Mouse (Mus musculus) limb, embryonic 14.5 days (tissue): ENCODE measurements around the gene Rnf220. TPM values are rescaled to one million over a fixed set of nuclear protein-coding genes. Genes with fewer than 3 reads are reported as not detected.

ENCODE experiments used
- ATAC-seq: fragments of 200-750 bp; cut with Nextera tagmentation; 2 replicates; pipeline ENCODE4 v1.8.0; 2017; ENCODE audit warnings: low read depth, moderate number of reproducible peaks, moderate TSS enrichment; ENCODE audit not compliant: low FRiP score
- DNase-seq: peaks from one replicate; pipeline ENCODE4 v3.0.0-alpha.2; 2015; ENCODE audit warnings: low spot score
- H3K27ac ChIP-seq: fragments of 300-500 bp; sonication (generic); replicated peaks from 2 replicates; pipeline ENCODE4 v1.5.1; 2014; ENCODE audit warnings: low read depth, mild to moderate bottlenecking, low read length, moderate library complexity, mixed read lengths
- H3K27me3 ChIP-seq: fragments of 300-500 bp; sonication (generic); 2 replicates; pipeline ENCODE4 v1.6.1; 2014; ENCODE audit warnings: low read length, mixed read lengths; ENCODE audit not compliant: control insufficient read depth, insufficient read depth
- H3K36me3 ChIP-seq: fragments of 300-500 bp; sonication (generic); 2 replicates; pipeline ENCODE4 v1.6.1; 2014; ENCODE audit warnings: mild to moderate bottlenecking, low read length, moderate library complexity, mixed read lengths; ENCODE audit not compliant: control insufficient read depth, insufficient read depth
- H3K4me1 ChIP-seq: fragments of 300-500 bp; sonication (generic); 2 replicates; pipeline ENCODE4 v1.6.1; 2014; ENCODE audit warnings: antibody characterized with exemption, low read length, mixed read lengths; ENCODE audit not compliant: control insufficient read depth, insufficient read depth
- H3K4me2 ChIP-seq: fragments of 300-500 bp; sonication (generic); replicated peaks from 2 replicates; pipeline ENCODE4 v1.6.1; 2014; ENCODE audit warnings: low read depth, mild to moderate bottlenecking, low read length, moderate library complexity; ENCODE audit not compliant: severe bottlenecking
- H3K4me3 ChIP-seq: fragments of 300-500 bp; sonication (generic); replicated peaks from 2 replicates; pipeline ENCODE4 v1.5.1; 2014; ENCODE audit warnings: low read length
- H3K9ac ChIP-seq: fragments of 300-500 bp; sonication (generic); 2 replicates; pipeline ENCODE4 v1.6.1; 2014; ENCODE audit warnings: mild to moderate bottlenecking, low read depth, low read length, moderate library complexity; ENCODE audit not compliant: severe bottlenecking
- H3K9me3 ChIP-seq: fragments of 300-500 bp; sonication (generic); 2 replicates; pipeline ENCODE4 v1.6.1; 2016; ENCODE audit warnings: low read length; ENCODE audit not compliant: control insufficient read depth
- POLR2A ChIP-seq: fragments of 200-500 bp; IDR thresholded peaks from 2 replicates; pipeline ENCODE4 v1.8.0; 2012; ENCODE audit warnings: inconsistent platforms, mild to moderate bottlenecking, moderate library complexity, borderline replicate concordance; ENCODE audit not compliant: insufficient read depth, insufficient read length; ENCODE audit errors: extremely low read depth
- WGBS: fragments of 180-500 bp; shearing (Covaris S2); extraction: QIAGEN DNeasy Blood & Tissue Kit; methylation state at CpG from one replicate; pipeline ENCODE4 v1.1.7; 2014; 5-methylcytosine and 5-hydroxymethylcytosine counted together
- polyA plus RNA-seq, 2 experiments: library from polyadenylated mRNA; depleted of rRNA in 1 of 2; stranded (reverse) in 1 of 2; unstranded in 1 of 2; fragments of >200 nt; fragmentation: Nextera tagmentation in 1 of 2; extraction: Ambion mirVana in 1 of 2; gene quantifications; 2 replicates each; pipeline versions ENCODE4 v1.2.1 to v1.2.3; 2012 to 2014

The Rnf220 gene
- polyA plus RNA-seq, 2 experiments, result 72.8 to 126 TPM

- H3K4me3 ChIP-seq, result no peak overlapping the region
- no peaks in the 10 kb centered on the region for H3K36me3 ChIP-seq
- no peak overlapping the region for H3K9ac ChIP-seq
- ATAC-seq, result no peak
- 24% methylated on average over 14 of the region's 14 CpGs for WGBS
- H3K4me2 ChIP-seq, result no peak overlapping the region
- no peak overlapping the region for H3K27ac ChIP-seq
- H3K27me3 ChIP-seq, result no peaks in the 10 kb centered on the region
- TF ChIP-seq POLR2A, result no peak
- peaks cover 22% of the 10 kb centered on the region for H3K4me1 ChIP-seq
- H3K9me3 ChIP-seq, result no peaks in the 10 kb centered on the region
- no peak for DNase-seq
These were observed 116.9 kb downstream of the Rnf220 start for GRCm38 (mm10) chr4:117379803-117380557.

GRCm38 (mm10) chr4:117374078-117374540, 122.7 kb downstream of the Rnf220 start:
- no peak for TF ChIP-seq POLR2A
- WGBS, result 17% methylated on average over 10 of the region's 10 CpGs
- Histone ChIP-seq H3K4me1 (peaks cover 48% of the 10 kb centered on the region), H3K4me2 (peak overlapping the region; percentile 35; the same call in 1 of the 2 replicates), H3K9me3 (no peaks in the 10 kb centered on the region), H3K36me3 (no peaks in the 10 kb centered on the region), H3K27me3 (no peaks in the 10 kb centered on the region), H3K9ac (peak overlapping the region; percentile 31; the same call in 1 of the 2 replicates), H3K4me3 (peak overlapping the region; percentile 5; the same call in 1 of the 2 replicates), H3K27ac (no peak overlapping the region)
- DNase-seq (no peak), ATAC-seq (no peak)

GRCm38 (mm10) chr4:117373324-117374077, 123.4 kb downstream of the Rnf220 start:
- Histone ChIP-seq H3K27ac (no peak overlapping the region), H3K4me3 (peak overlapping the region; percentile 5; the same call in 1 of the 2 replicates), H3K4me1 (peaks cover 48% of the 10 kb centered on the region), H3K4me2 (peak overlapping the region; percentile 35; the same call in 1 of the 2 replicates), H3K27me3 (no peaks in the 10 kb centered on the region), H3K9me3 (no peaks in the 10 kb centered on the region), H3K9ac (peak overlapping the region; percentile 31; the same call in 1 of the 2 replicates), H3K36me3 (no peaks in the 10 kb centered on the region)
- peak; percentile 50; the same call in 1 of the 2 replicates for ATAC-seq
- WGBS, result 8% methylated on average over 13 of the region's 16 CpGs
- TF ChIP-seq POLR2A, result no peak
- DNase-seq, result no peak

- DNase-seq (no peak), ATAC-seq (no peak)
- TF ChIP-seq POLR2A, result no peak
- no peaks in the 10 kb centered on the region for H3K36me3 ChIP-seq
- WGBS, result 34% methylated on average over 2 of the region's 2 CpGs
- H3K4me2 ChIP-seq, result no peak overlapping the region
- no peak overlapping the region for H3K27ac ChIP-seq
- no peak overlapping the region for H3K9ac ChIP-seq
- no peaks in the 10 kb centered on the region for H3K9me3 ChIP-seq
- H3K4me3 ChIP-seq, result no peak overlapping the region
- no peaks in the 10 kb centered on the region for H3K27me3 ChIP-seq
- H3K4me1 ChIP-seq, result peaks cover 48% of the 10 kb centered on the region
These were observed 125.0 kb downstream of the Rnf220 start for GRCm38 (mm10) chr4:117371896-117372295.

GRCm38 (mm10) chr4:117370354-117370753, 126.5 kb downstream of the Rnf220 start:
- Histone ChIP-seq H3K27me3 (no peaks in the 10 kb centered on the region), H3K27ac (peak overlapping the region; percentile 20; the same call in 1 of the 2 replicates), H3K4me3 (no peak overlapping the region), H3K4me1 (peaks cover 38% of the 10 kb centered on the region), H3K4me2 (no peak overlapping the region), H3K9ac (no peak overlapping the region), H3K9me3 (no peaks in the 10 kb centered on the region), H3K36me3 (no peaks in the 10 kb centered on the region)
- WGBS, result 8% methylated on average over 5 of the region's 5 CpGs
- TF ChIP-seq POLR2A, result no peak
- ATAC-seq, result peak; percentile 53; the same call in 1 of the 2 replicates
- peak; percentile 55 for DNase-seq
